Mouse (Mus musculus) spleen, adult 2 months (tissue): Measurements from ENCODE around the gene Smg5.

Source experiments
- CTCF ChIP-seq: fragments of 200-500 bp; IDR thresholded peaks from 2 replicates; pipeline ENCODE4 v1.5.1; 2011; ENCODE audit warnings: mild to moderate bottlenecking, inconsistent platforms; ENCODE audit not compliant: insufficient read depth, insufficient read length, insufficient replicate concordance; ENCODE audit errors: extremely low read depth
- POLR2A ChIP-seq: fragments of 200-500 bp; IDR thresholded peaks from 2 replicates; pipeline ENCODE4 v1.6.1; 2011; ENCODE audit warnings: low read depth, low read length, inconsistent platforms

DNA sequence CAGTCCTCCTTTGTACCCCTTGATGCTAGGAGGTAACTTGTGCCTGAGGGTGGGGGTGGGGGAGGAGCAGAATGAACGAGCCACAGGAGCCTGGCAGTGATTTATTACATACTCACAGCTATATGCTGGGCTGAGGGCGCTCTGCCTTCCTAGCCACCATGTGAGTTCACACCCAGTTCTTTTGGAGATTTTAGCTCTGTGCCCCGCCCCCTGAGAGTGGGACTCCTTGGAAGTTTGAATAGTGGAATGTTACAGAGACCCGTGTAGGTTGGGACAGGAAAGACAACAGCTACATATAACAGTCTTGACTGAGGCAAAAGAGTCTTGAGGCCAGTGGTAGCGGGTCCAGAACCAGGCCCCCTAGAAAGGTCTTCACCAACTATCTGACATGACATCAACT is 7.1 kb upstream of the Smg5 start:
- TF ChIP-seq CTCF, result no peak
- TF ChIP-seq POLR2A, result no peak
